Mouse (Mus musculus): ENCODE measurements around the gene Ndufaf5. TPM values are rescaled to one million over a fixed set of nuclear protein-coding genes. Genes with fewer than 3 reads are reported as not detected.
"Not testable (repeated sequence)": the region's sequence is repeated elsewhere in the genome, so short reads cannot be mapped to it uniquely, and the experiment has no call there.

Gene Ndufaf5
- 0.58 TPM in 1 of 2 replicates, not detected in the other for total RNA-seq (2015; ENCODE audit: low replicate concordance)
- total RNA-seq (2017; ENCODE audit: low replicate concordance): 2.4 TPM in 2 replicates

- ATAC-seq (replicated peaks; ENCODE audit: low FRiP score, poor library complexity, severe bottlenecking): peak; percentile 98
These were observed at the start of gene Ndufaf5, which contains the start of gene Esf1 for GRCm38 (mm10) chr2:140170127-140170802. Ndufaf5 (plus strand) TSS chr2:140170649. Esf1 (minus strand) TSS chr2:140170564.

GRCm38 (mm10) chr2:140125516-140125915 lies 44.9 kb upstream of the Ndufaf5 start:
- ATAC-seq (replicated peaks; ENCODE audit: low FRiP score, poor library complexity, severe bottlenecking): peak; percentile 49; the same call in 1 of the 2 replicates

- ATAC-seq (replicated peaks; ENCODE audit: low FRiP score, poor library complexity, severe bottlenecking): not testable (repeated sequence)
These were observed 18.7 kb upstream of the Ndufaf5 start, which contains the start of gene Gm17374 for GRCm38 (mm10) chr2:140151743-140152142. Gm17374 (plus strand) TSS chr2:140152043.

- no peak; the same call in 1 of the 2 replicates for ATAC-seq (replicated peaks; ENCODE audit: low FRiP score, poor library complexity, severe bottlenecking)
These were observed 11.2 kb upstream of the Ndufaf5 start for GRCm38 (mm10) chr2:140159186-140159730.

GRCm38 (mm10) chr2:140163351-140163854 lies 7.0 kb upstream of the Ndufaf5 start:
- peak; percentile 67 for ATAC-seq (replicated peaks; ENCODE audit: low FRiP score, poor library complexity, severe bottlenecking)

GRCm38 (mm10) chr2:140169057-140169456 lies 1.4 kb upstream of the Ndufaf5 start:
- no peak for ATAC-seq (replicated peaks; ENCODE audit: low FRiP score, poor library complexity, severe bottlenecking)

- ATAC-seq (replicated peaks; ENCODE audit: low FRiP score, poor library complexity, severe bottlenecking): peak; percentile 69
These were observed 529 bp downstream of the Ndufaf5 start for GRCm38 (mm10) chr2:140170803-140171553.

GRCm38 (mm10) chr2:140185685-140186210 lies 15.3 kb downstream of the Ndufaf5 start:
- ATAC-seq (replicated peaks; ENCODE audit: low FRiP score, poor library complexity, severe bottlenecking): not testable (repeated sequence)

GRCm38 (mm10) chr2:140200713-140201112 lies 30.3 kb downstream of the Ndufaf5 start:
- ATAC-seq (replicated peaks; ENCODE audit: low FRiP score, poor library complexity, severe bottlenecking): no peak

- ATAC-seq (replicated peaks; ENCODE audit: low FRiP score, poor library complexity, severe bottlenecking): no peak
These were observed 32.1 kb downstream of the Ndufaf5 start for GRCm38 (mm10) chr2:140202573-140202972.

GRCm38 (mm10) chr2:140203756-140204155 lies 33.3 kb downstream of the Ndufaf5 start:
- no peak for ATAC-seq (replicated peaks; ENCODE audit: low FRiP score, poor library complexity, severe bottlenecking)

GRCm38 (mm10) chr2:140214519-140215027 lies 44.1 kb downstream of the Ndufaf5 start:
- ATAC-seq (replicated peaks; ENCODE audit: low FRiP score, poor library complexity, severe bottlenecking): no peak

- no peak for ATAC-seq (replicated peaks; ENCODE audit: low FRiP score, poor library complexity, severe bottlenecking)
These were observed 45.0 kb downstream of the Ndufaf5 start for GRCm38 (mm10) chr2:140215415-140215814.

GRCm38 (mm10) chr2:140215965-140216364 lies 45.5 kb downstream of the Ndufaf5 start:
- ATAC-seq (replicated peaks; ENCODE audit: low FRiP score, poor library complexity, severe bottlenecking): no peak

- ATAC-seq (replicated peaks; ENCODE audit: low FRiP score, poor library complexity, severe bottlenecking): no peak
These were observed 49.9 kb downstream of the Ndufaf5 start for GRCm38 (mm10) chr2:140220325-140220724.

GRCm38 (mm10) chr2:140230295-140230694 lies 59.8 kb downstream of the Ndufaf5 start:
- no peak for ATAC-seq (replicated peaks; ENCODE audit: low FRiP score, poor library complexity, severe bottlenecking)

- ATAC-seq (replicated peaks; ENCODE audit: low FRiP score, poor library complexity, severe bottlenecking): no peak
These were observed 66.8 kb downstream of the Ndufaf5 start for GRCm38 (mm10) chr2:140237245-140237644.

GRCm38 (mm10) chr2:140242398-140242797 lies 71.9 kb downstream of the Ndufaf5 start:
- ATAC-seq (replicated peaks; ENCODE audit: low FRiP score, poor library complexity, severe bottlenecking): no peak

GRCm38 (mm10) chr2:140243105-140243504 lies 72.7 kb downstream of the Ndufaf5 start:
- no peak for ATAC-seq (replicated peaks; ENCODE audit: low FRiP score, poor library complexity, severe bottlenecking)

All from erythroblast, adult 5-6 weeks (primary cell).